8 mouse cellular contexts compared by ENCODE assay signal in the genomic region with DNA sequence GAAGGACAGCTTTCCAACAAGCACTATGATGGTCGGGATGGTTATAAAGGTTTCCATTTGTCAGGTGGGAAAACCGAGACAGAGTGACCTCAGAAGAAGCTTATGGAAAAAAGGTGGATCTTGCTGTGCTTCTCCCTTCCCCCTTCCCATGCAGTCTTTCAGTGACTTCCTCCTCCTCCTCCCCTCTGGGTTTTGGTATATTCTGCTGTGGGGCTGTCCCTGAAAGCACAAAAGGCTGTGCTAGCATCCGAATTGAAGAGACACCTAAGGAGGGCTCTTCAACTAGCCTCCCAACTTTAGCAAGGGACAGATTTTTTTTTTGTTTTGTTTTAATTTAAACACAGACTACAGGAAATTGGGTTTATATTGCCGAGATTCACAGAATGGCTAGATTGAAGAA. TPM values are rescaled to one million over a fixed set of nuclear protein-coding genes. Genes with fewer than 3 reads are reported as not detected.
DNase-seq lines count a peak whose midpoint lies in the region; ATAC-seq and TF ChIP-seq lines count a peak whose summit lies in the region.

No protein-coding gene starts in this region.

- peak overlapping the region; percentile 79 for H3K4me3 ChIP-seq in heart, embryonic 13.5 days
- peak overlapping the region; percentile 97 for H3K4me3 ChIP-seq in ES-Bruce4 (ENCODE audit: low read depth, low read length)
- peak overlapping the region; percentile 54 for H3K4me3 ChIP-seq in forebrain, postnatal 0 days (ENCODE audit: low read depth, low read length)
- H3K4me3 ChIP-seq in midbrain, embryonic 11.5 days (ENCODE audit: low read depth, low read length), result peak overlapping the region; percentile 78

- peaks cover 36% of the 10 kb centered on the region for H3K4me1 ChIP-seq in heart, embryonic 13.5 days
- peaks cover 18% of the 10 kb centered on the region for H3K4me1 ChIP-seq in ES-Bruce4 (ENCODE audit: control insufficient read depth, insufficient read depth, low read length)
- H3K4me1 ChIP-seq in forebrain, postnatal 0 days (ENCODE audit: insufficient read depth), result peaks cover 12% of the 10 kb centered on the region; the same call in 1 of the 2 replicates
- peaks cover 15% of the 10 kb centered on the region for H3K4me1 ChIP-seq in midbrain, embryonic 11.5 days (ENCODE audit: control insufficient read depth, insufficient read depth, low read length)

- H3K36me3 ChIP-seq in heart, embryonic 13.5 days, result no peaks in the 10 kb centered on the region
- H3K36me3 ChIP-seq in ES-Bruce4 (ENCODE audit: control insufficient read depth, insufficient read depth, low read length, poor library complexity, severe bottlenecking), result no peaks in the 10 kb centered on the region
- H3K36me3 ChIP-seq in forebrain, postnatal 0 days (ENCODE audit: insufficient read depth), result no peaks in the 10 kb centered on the region
- no peaks in the 10 kb centered on the region for H3K36me3 ChIP-seq in midbrain, embryonic 11.5 days (ENCODE audit: control insufficient read depth, insufficient read depth, low read length)

- no peak for TF ChIP-seq POLR2A in ES-Bruce4 (IDR thresholded peaks at IDR 0.05; ENCODE audit: insufficient read depth, low read length)

- DNase-seq in heart, postnatal 25 days (ENCODE audit: low spot score), result no peak
- DNase-seq in forebrain, postnatal 0 days, result no peak
- no peak for DNase-seq in midbrain, embryonic 11.5 days (ENCODE audit: low spot score, missing footprints)
- no peak for DNase-seq in left cerebral cortex, adult 18-20 months (ENCODE audit: low spot score in 2 of 2)
- no peak for DNase-seq in urinary bladder, adult 2 months (ENCODE audit: low spot score)

- 15% methylated on average over 4 of the region's 4 CpGs for WGBS in heart, embryonic 13.5 days
- 19% methylated on average over 4 of the region's 4 CpGs for WGBS in forebrain, postnatal 0 days
- WGBS in midbrain, embryonic 11.5 days, result 7% methylated on average over 4 of the region's 4 CpGs

- TF ChIP-seq CTCF in ES-Bruce4 (IDR thresholded peaks at IDR 0.05; ENCODE audit: low read depth, low read length), result no peak
- no peak for TF ChIP-seq CTCF in forebrain, postnatal 0 days (IDR thresholded peaks at IDR 0.05; ENCODE audit: low read depth)

- no peak overlapping the region for H3K9ac ChIP-seq in heart, embryonic 13.5 days
- H3K9ac ChIP-seq in ES-Bruce4 (ENCODE audit: low read depth, poor library complexity, severe bottlenecking), result peak overlapping the region; percentile 64; the same call in 1 of the 2 replicates
- peak overlapping the region; percentile 53 for H3K9ac ChIP-seq in forebrain, postnatal 0 days
- H3K9ac ChIP-seq in midbrain, embryonic 11.5 days (ENCODE audit: low read length), result peak overlapping the region; percentile 66; the same call in 1 of the 2 replicates

- H3K27ac ChIP-seq in heart, embryonic 13.5 days (replicated peaks), result no peak overlapping the region
- H3K27ac ChIP-seq in ES-Bruce4 (ENCODE audit: insufficient read depth, low read length), result no peak overlapping the region
- H3K27ac ChIP-seq in forebrain, postnatal 0 days (ENCODE audit: low read depth, low read length), result 0 out of 2 replicates have a peak overlapping the region, but pooled peaks have one; percentile 76
- H3K27ac ChIP-seq in midbrain, embryonic 11.5 days (ENCODE audit: low read depth, low read length), result no peak overlapping the region

- H3K4me2 ChIP-seq in heart, embryonic 13.5 days, result peak overlapping the region; percentile 97
- H3K4me2 ChIP-seq in forebrain, postnatal 0 days (ENCODE audit: low read depth), result peak overlapping the region; percentile 70
- H3K4me2 ChIP-seq in midbrain, embryonic 11.5 days, result peak overlapping the region; percentile 94

- intact Hi-C loops in heart, postnatal 25 days (cut with DNase I), result no loop called here

- ATAC-seq in heart, embryonic 13.5 days (ENCODE audit: extremely low read depth, insufficient number of reproducible peaks, low FRiP score, low TSS enrichment), result no peak
- no peak for ATAC-seq in forebrain, postnatal 0 days
- no peak for ATAC-seq in midbrain, embryonic 11.5 days (ENCODE audit: low FRiP score)
- no peak for ATAC-seq in megakaryocyte-erythroid progenitor cell, adult 5-6 weeks (replicated peaks; ENCODE audit: low FRiP score, low TSS enrichment, poor library complexity, severe bottlenecking)

- no peak for TF ChIP-seq EP300 in ES-Bruce4 (IDR thresholded peaks at IDR 0.05; ENCODE audit: insufficient read depth, low read depth, low read length)

- H3K27me3 ChIP-seq in heart, embryonic 13.5 days (replicated peaks), result peaks cover 71% of the 10 kb centered on the region
- H3K27me3 ChIP-seq in ES-Bruce4 (ENCODE audit: control insufficient read depth, insufficient read depth, low read length, poor library complexity, severe bottlenecking), result no peaks in the 10 kb centered on the region
- no peaks in the 10 kb centered on the region for H3K27me3 ChIP-seq in forebrain, postnatal 0 days (ENCODE audit: insufficient read depth, low read length)
- H3K27me3 ChIP-seq in midbrain, embryonic 11.5 days (ENCODE audit: control insufficient read depth, insufficient read depth, low read length), result peaks cover 11% of the 10 kb centered on the region

- H3K9me3 ChIP-seq in heart, embryonic 13.5 days, result no peaks in the 10 kb centered on the region
- H3K9me3 ChIP-seq in ES-Bruce4 (replicated peaks; ENCODE audit: control insufficient read depth, insufficient read depth, low read length, poor library complexity, severe bottlenecking), result no peaks in the 10 kb centered on the region
- no peaks in the 10 kb centered on the region for H3K9me3 ChIP-seq in forebrain, postnatal 0 days (ENCODE audit: low read length)
- no peaks in the 10 kb centered on the region for H3K9me3 ChIP-seq in midbrain, embryonic 11.5 days (ENCODE audit: control insufficient read depth, low read length)

RNA-seq across cellular contexts. Expression of a gene that starts 1.7 kb away (rescaled TPM):
- 3.6 and 3.7 TPM in 2 replicates for polyA plus RNA-seq in heart, embryonic 13.5 days (2015; fragmentation: Nextera tagmentation; extraction: Ambion mirVana)
- total RNA-seq in heart, postnatal 25 days (2021), result 1 to 10 TPM; 7.2 to 8.6 TPM
- 32.2 and 33.3 TPM in 2 replicates for polyA plus RNA-seq in ES-Bruce4 (2011; ENCODE audit: insufficient read depth, insufficient read length, low read depth, missing spikeins)
- 22.5 and 30.8 TPM in 2 replicates for total RNA-seq in forebrain, postnatal 0 days (2014; rRNA removed)
- polyA plus RNA-seq in forebrain, postnatal 0 days (2015; fragmentation: Nextera tagmentation; extraction: Ambion mirVana), result 5.6 and 11.8 TPM in 2 replicates
- polyA plus RNA-seq in midbrain, embryonic 11.5 days (2014; fragmentation: Nextera tagmentation; extraction: Ambion mirVana), result 4.2 and 5.2 TPM in 2 replicates
- not detected in 2 replicates for total RNA-seq in megakaryocyte-erythroid progenitor cell, adult 5-6 weeks (2014; fragmentation: Nextera tagmentation)
- total RNA-seq in megakaryocyte-erythroid progenitor cell, adult 5-6 weeks (2017), result not detected in 2 replicates
- total RNA-seq in left cerebral cortex, adult 18-20 months (2021), result 10 to 100 TPM; 64.8 to 67.9 TPM
- polyA plus RNA-seq in urinary bladder, adult 2 months (2012; rRNA removed), result 6.3 and 7.7 TPM in 2 replicates
